Mouse (Mus musculus): Measurements from ENCODE around the gene Psd4.

The Psd4 gene

GRCm38 (mm10) chr2:24440056-24440455, 72.7 kb downstream of the Psd4 start:
- DNase-seq = no peak

GRCm38 (mm10) chr2:24441899-24442298, 74.5 kb downstream of the Psd4 start:
- no peak for DNase-seq

GRCm38 (mm10) chr2:24442303-24442925, 75.0 kb downstream of the Psd4 start:
- no peak for DNase-seq

GRCm38 (mm10) chr2:24443256-24443790, 75.9 kb downstream of the Psd4 start:
- DNase-seq = no peak

GRCm38 (mm10) chr2:24449111-24449510, 81.7 kb downstream of the Psd4 start:
- no peak for DNase-seq

- no peak for DNase-seq
These were observed 85.8 kb downstream of the Psd4 start for GRCm38 (mm10) chr2:24453206-24453605.

- DNase-seq = no peak
These were observed 87.1 kb downstream of the Psd4 start for GRCm38 (mm10) chr2:24454429-24455011.

GRCm38 (mm10) chr2:24455057-24455855, 87.9 kb downstream of the Psd4 start:
- no peak for DNase-seq

GRCm38 (mm10) chr2:24456841-24457240, 89.5 kb downstream of the Psd4 start:
- DNase-seq = no peak

- DNase-seq = no peak
These were observed 92.9 kb downstream of the Psd4 start for GRCm38 (mm10) chr2:24460112-24460807.

GRCm38 (mm10) chr2:24460808-24461127, 93.4 kb downstream of the Psd4 start:
- no peak for DNase-seq
